ENCODE assay signal across 8 mouse cellular contexts in the genomic region with DNA sequence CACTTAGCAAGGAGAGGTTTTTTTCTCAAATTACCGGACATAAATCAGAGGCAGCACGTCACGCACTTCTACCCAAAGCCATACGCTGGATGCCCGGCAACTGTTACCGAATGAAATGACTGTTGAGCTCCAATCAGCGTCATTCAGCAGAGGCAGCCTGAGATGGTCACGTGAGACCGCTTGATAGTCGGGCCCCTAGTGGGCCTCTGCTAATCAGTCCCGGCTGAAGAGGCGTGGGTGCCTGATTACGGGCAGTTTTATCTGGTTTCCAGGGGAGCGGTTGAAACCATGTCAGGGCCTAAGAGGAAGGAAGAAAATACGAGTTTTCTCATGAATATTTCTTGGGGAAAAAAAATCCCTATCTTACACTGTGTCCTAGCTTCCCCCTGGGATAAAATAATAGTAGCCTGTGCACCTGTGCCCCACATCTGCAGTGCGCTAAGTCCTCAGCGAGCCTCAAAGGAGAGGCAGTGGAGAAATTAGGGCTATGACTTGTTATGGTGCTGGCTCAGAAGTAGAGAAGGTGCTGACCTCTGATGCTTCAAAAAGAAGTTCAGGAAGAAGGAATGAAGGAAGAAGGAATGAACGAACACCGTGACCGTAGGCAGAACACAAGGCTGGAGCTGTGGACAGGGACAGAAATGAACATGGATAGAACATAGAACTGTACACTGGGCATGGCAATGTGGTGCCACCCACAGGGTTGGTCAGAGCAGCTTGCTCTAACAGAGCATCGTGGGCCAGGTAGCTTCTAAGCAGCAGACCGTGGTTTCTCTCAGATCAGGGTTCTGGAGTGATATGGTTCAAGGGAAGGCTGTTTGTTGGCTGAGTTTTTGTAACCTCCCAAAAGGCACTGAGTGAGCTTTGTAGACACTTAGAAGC. TPM values are rescaled to one million over a fixed set of nuclear protein-coding genes. Genes with fewer than 3 reads are reported as not detected.
DNase-seq lines count a peak whose midpoint lies in the region; ATAC-seq and TF ChIP-seq lines count a peak whose summit lies in the region.

No protein-coding gene starts in this region.

- peak overlapping the region; percentile 35 for H3K4me2 ChIP-seq in intestine, postnatal 0 days (replicated peaks; ENCODE audit: low read depth)
- H3K4me2 ChIP-seq in midbrain, postnatal 0 days (ENCODE audit: low read depth, low read length, poor library complexity, severe bottlenecking) = peak overlapping the region; percentile 16

- intact Hi-C loops in left cerebral cortex, postnatal 14 days (cut with DNase I) = no loop called here
- intact Hi-C loops in left cerebral cortex, postnatal 36 days (cut with DNase I) = no loop called here

- 0 out of 2 replicates have a peak, but pooled peaks have one; percentile 11 for TF ChIP-seq CTCF in intestine, postnatal 0 days (IDR thresholded peaks at IDR 0.05; ENCODE audit: low read depth)
- no peak for TF ChIP-seq CTCF in midbrain, postnatal 0 days (IDR thresholded peaks at IDR 0.05)

- no peak overlapping the region for H3K9ac ChIP-seq in intestine, postnatal 0 days (ENCODE audit: low read depth, low read length)
- H3K9ac ChIP-seq in midbrain, postnatal 0 days (replicated peaks; ENCODE audit: low read length, poor library complexity, severe bottlenecking) = no peak overlapping the region

- DNase-seq in left cerebral cortex, postnatal 14 days (ENCODE audit: low spot score in 2 of 2) = peak; percentile 35 to 45
- no peak for DNase-seq in left cerebral cortex, postnatal 36 days (ENCODE audit: low spot score in 2 of 2)
- peak; percentile 70 for DNase-seq in c-Kit-positive CD71-positive TER-119-negative erythroid progenitor cells, embryonic 14.5 days (ENCODE audit: low read depth)
- DNase-seq in heart, adult 18-20 months = peak; percentile 25 to 28
- peak; percentile 78 for DNase-seq in midbrain, postnatal 0 days (ENCODE audit: low spot score)
- DNase-seq in thymus, adult 18-20 months = no peak
- DNase-seq in thymus, postnatal 10 days (ENCODE audit: low spot score in 2 of 2) = no peak

- no peaks in the 10 kb centered on the region for H3K36me3 ChIP-seq in intestine, postnatal 0 days (ENCODE audit: control insufficient read depth, insufficient read depth)
- no peaks in the 10 kb centered on the region for H3K36me3 ChIP-seq in midbrain, postnatal 0 days (ENCODE audit: insufficient read depth, low read length)

- peak overlapping the region; percentile 35; the same call in 1 of the 2 replicates for H3K27ac ChIP-seq in intestine, postnatal 0 days (ENCODE audit: low read depth, low read length)
- 0 out of 2 replicates have a peak overlapping the region, but pooled peaks have one; percentile 44 for H3K27ac ChIP-seq in midbrain, postnatal 0 days (ENCODE audit: low read depth, low read length)

- H3K4me1 ChIP-seq in intestine, postnatal 0 days (replicated peaks; ENCODE audit: control insufficient read depth, insufficient read depth, low read length) = no peaks in the 10 kb centered on the region
- no peaks in the 10 kb centered on the region; the same call in 1 of the 2 replicates for H3K4me1 ChIP-seq in midbrain, postnatal 0 days (ENCODE audit: insufficient read depth, low read length)

- H3K9me3 ChIP-seq in intestine, postnatal 0 days (ENCODE audit: control insufficient read depth) = no peaks in the 10 kb centered on the region
- H3K9me3 ChIP-seq in midbrain, postnatal 0 days (ENCODE audit: low read length) = no peaks in the 10 kb centered on the region

- H3K27me3 ChIP-seq in intestine, postnatal 0 days (replicated peaks; ENCODE audit: control insufficient read depth, insufficient read depth, low read length) = no peaks in the 10 kb centered on the region
- no peaks in the 10 kb centered on the region for H3K27me3 ChIP-seq in midbrain, postnatal 0 days (ENCODE audit: insufficient read depth, low read length)

- 33% methylated on average over 22 of the region's 22 CpGs for WGBS in intestine, postnatal 0 days
- 32% methylated on average over 22 of the region's 22 CpGs for WGBS in midbrain, postnatal 0 days

- no peak overlapping the region for H3K4me3 ChIP-seq in intestine, postnatal 0 days (ENCODE audit: low read depth, low read length)
- no peak overlapping the region for H3K4me3 ChIP-seq in midbrain, postnatal 0 days (ENCODE audit: low read depth, low read length)

- peak; percentile 96 for ATAC-seq in intestine, postnatal 0 days
- peak; percentile 86 for ATAC-seq in midbrain, postnatal 0 days (ENCODE audit: low FRiP score)

RNA-seq across cellular contexts. Expression of gene Gm4792, which starts 48.7 kb away (rescaled TPM):
- not detected for total RNA-seq in left cerebral cortex, postnatal 14 days (2021)
- total RNA-seq in left cerebral cortex, postnatal 36 days (2021) = not detected
- not detected for total RNA-seq in heart, adult 18-20 months (2021)
- not detected in 2 replicates for polyA plus RNA-seq in intestine, postnatal 0 days (2015; fragmentation: Nextera tagmentation; extraction: Ambion mirVana)
- not detected in 2 replicates for total RNA-seq in midbrain, postnatal 0 days (2014; rRNA removed)
- 0.42 and 0.45 TPM in 2 replicates for polyA plus RNA-seq in midbrain, postnatal 0 days (2015; fragmentation: Nextera tagmentation; extraction: Ambion mirVana)

RNA-seq across cellular contexts. Expression of gene Ndufa12, which starts 51.3 kb away (rescaled TPM):
- 100 to 1,000 TPM; 208 to 229 TPM for total RNA-seq in left cerebral cortex, postnatal 14 days (2021)
- total RNA-seq in left cerebral cortex, postnatal 36 days (2021) = 100 to 1,000 TPM; 232 to 233 TPM
- total RNA-seq in heart, adult 18-20 months (2021) = 100 to 1,000 TPM; 821 to 864 TPM
- 534 and 563 TPM in 2 replicates for polyA plus RNA-seq in intestine, postnatal 0 days (2015; fragmentation: Nextera tagmentation; extraction: Ambion mirVana)
- total RNA-seq in midbrain, postnatal 0 days (2014; rRNA removed) = 209 and 293 TPM in 2 replicates
- 493 and 532 TPM in 2 replicates for polyA plus RNA-seq in midbrain, postnatal 0 days (2015; fragmentation: Nextera tagmentation; extraction: Ambion mirVana)

Comparison
In these comparisons a context has a peak if more than half of its experiments do, and no peak if none do; other contexts are left out.
1. DNase-seq: peak in left cerebral cortex, postnatal 14 days (2 of 2), c-Kit-positive CD71-positive TER-119-negative erythroid progenitor cells, embryonic 14.5 days (single experiment), heart, adult 18-20 months (2 of 2) and midbrain, postnatal 0 days (single experiment); none in left cerebral cortex, postnatal 36 days (0 of 2), thymus, adult 18-20 months (0 of 2) and thymus, postnatal 10 days (0 of 2).